Mouse (Mus musculus) CD4-positive naive resting alpha-beta T cell, adult 57 days (primary cell): ENCODE measurements around the gene Trpv6. TPM values are rescaled to one million over a fixed set of nuclear protein-coding genes. Genes with fewer than 3 reads are reported as not detected.

Source experiments
- total RNA-seq: library from RNA; stranded (reverse); gene quantifications from one replicate; pipeline ENCODE4 v1.2.4, GENCODE M21; 2023

Trpv6 gene
- total RNA-seq = not detected

DNA sequence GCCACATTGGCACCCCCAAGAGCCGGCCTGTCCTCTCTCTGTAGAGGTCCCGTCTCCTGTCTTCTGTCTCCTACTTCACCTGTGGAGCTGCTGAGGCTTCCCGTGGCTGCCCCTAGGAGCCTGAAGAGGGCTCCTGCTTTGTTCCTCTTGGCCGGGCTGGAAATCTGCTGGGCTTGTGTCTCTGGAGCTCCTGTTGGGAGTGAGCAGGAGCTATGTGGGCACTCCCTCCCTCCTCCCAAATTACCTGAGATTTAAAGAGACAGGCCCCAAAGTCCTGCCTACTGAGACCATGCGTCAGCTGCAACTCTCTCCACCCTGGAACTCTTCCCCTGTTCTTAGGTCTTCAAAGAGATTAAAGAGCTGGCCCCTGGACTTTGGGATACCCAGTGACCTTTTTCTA, at the start of gene Trpv6:
Gene Trpv6 (minus strand): TSS at position 228 of the 400 bp plus-strand sequence.

DNA sequence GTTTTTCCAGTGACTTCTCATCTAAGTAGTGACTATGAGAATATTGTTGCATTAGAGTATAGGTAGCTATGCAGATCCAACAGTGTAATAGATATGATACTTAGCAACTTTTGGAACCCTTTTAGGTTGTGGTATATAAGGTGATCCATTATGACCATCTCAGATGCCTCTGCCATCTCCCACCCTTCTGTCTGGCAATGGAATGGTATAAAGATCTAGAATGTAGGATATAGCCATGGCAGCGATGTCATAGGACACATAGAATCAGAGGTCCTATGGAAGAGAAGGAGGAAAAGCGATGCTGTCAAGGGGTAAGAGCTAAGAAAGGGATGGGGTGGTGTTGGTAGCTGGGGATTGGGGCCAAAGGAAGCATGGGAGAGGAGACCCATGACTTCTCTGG, 47.9 kb upstream of the Trpv6 start, which contains the start of gene Llcfc1:
Gene Llcfc1 (plus strand): TSS at position 301 of the 400 bp plus-strand sequence.

DNA sequence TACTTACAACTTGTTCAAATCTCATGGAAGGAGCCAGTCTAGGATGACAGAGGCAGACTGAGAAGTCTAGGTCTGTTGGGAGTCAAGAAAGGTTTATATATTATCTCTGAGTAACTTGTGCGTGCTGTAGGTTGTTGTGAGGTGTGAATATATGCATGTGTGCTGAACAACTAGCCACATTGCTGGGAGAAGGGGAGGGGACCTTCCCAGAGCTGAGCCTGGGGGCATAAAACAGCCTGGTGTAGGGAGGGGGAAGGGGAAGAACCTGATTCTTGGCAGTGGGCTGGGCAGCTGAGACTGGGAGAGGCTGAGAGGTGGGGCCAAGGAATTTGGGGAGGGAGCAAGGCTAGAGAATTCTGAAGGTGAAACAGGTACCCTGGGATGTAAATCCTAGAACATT, 44.5 kb upstream of the Trpv6 start, which contains the start of gene Trpv5:
Gene Trpv5 (minus strand): TSS at position 101 of the 400 bp plus-strand sequence.

DNA sequence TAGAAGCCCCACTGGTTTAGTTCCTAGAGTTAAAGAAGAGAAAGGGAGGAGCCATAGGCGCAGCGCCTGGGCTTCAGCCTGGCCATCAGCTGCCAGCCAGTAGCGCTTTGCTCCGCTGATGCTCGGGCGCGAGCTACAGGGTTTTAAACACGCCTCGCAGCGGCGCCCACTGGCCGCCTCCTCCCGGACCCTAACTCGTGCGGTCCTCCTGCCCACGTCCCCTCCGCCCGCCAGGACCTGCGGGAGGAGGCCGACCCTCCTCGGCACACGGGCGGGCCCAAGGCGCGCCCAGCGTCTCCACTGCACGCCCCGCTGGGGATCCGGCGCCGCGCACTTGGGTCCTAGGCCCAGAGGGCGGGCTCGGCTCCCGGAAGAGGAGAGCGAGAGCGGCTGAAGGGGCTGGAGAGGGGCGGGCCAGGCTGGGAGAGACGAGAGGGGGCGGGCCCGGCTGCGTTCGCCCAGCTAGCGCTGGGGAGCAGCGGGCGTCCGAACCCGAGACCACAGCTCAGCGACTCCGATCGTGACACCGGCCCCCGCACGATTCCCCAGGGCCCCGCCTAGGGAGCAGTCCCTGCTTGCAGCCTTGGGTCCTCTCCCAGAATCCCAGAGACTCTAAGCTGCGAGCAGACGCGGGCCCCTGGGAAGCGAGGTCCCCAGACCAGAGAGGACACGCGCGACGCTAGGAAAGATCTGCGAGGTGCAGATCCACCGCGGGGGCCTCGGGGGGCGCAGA, 31.0 kb downstream of the Trpv6 start, which contains the start of gene Ephb6:
Gene Ephb6 (plus strand): TSS at position 422 of the 733 bp plus-strand sequence.

Other genes with a start within 250 kb of the Trpv6 start
- not detected for gene Gm5771, start 244.0 kb downstream of the Trpv6 start, total RNA-seq
- gene Gm10334, start 190.3 kb downstream of the Trpv6 start, total RNA-seq = not detected
- not detected for gene Prss1, start 177.5 kb downstream of the Trpv6 start, total RNA-seq
- 3.3 TPM for gene Prss2, start 114.6 kb downstream of the Trpv6 start, total RNA-seq
- gene Ephb6, start 30.9 kb downstream of the Trpv6 start, total RNA-seq = 47.9 TPM
- not detected for gene Trpv5, start 44.4 kb upstream of the Trpv6 start, total RNA-seq
- gene Llcfc1, start 48.0 kb upstream of the Trpv6 start, total RNA-seq = not detected
- gene Kel, start 67.9 kb upstream of the Trpv6 start, total RNA-seq = not detected
- gene Olfr459, start 138.8 kb upstream of the Trpv6 start, total RNA-seq = not detected
- not detected for gene Pip, start 211.1 kb upstream of the Trpv6 start, total RNA-seq
- gene Sval2, start 216.6 kb upstream of the Trpv6 start, total RNA-seq = not detected